Mouse (Mus musculus): ENCODE data around the gene Tpgs1. TPM values are rescaled to one million over a fixed set of nuclear protein-coding genes. Genes with fewer than 3 reads are reported as not detected.

Gene Tpgs1
- polyA plus RNA-seq, 2 experiments = 44.6 to 66.0 TPM

- DNase-seq (ENCODE audit: low spot score) (peak; percentile 54), ATAC-seq (ENCODE audit: low FRiP score, low read depth) (peak; percentile 51)
- Histone ChIP-seq H3K4me1 (ENCODE audit: control insufficient read depth, insufficient read depth, low read length) (peaks cover 9% of the 10 kb centered on the region), H3K27me3 (ENCODE audit: control insufficient read depth, insufficient read depth, low read length) (peaks cover 17% of the 10 kb centered on the region; the same call in 1 of the 2 replicates), H3K27ac (replicated peaks; ENCODE audit: low read depth, low read length) (no peak overlapping the region), H3K36me3 (ENCODE audit: control insufficient read depth, insufficient read depth, low read length) (no peaks in the 10 kb centered on the region), H3K9ac (ENCODE audit: low read depth, low read length, severe bottlenecking) (peak overlapping the region; percentile 40), H3K4me2 (replicated peaks; ENCODE audit: low read depth, low read length, severe bottlenecking) (peak overlapping the region; percentile 94), H3K4me3 (replicated peaks; ENCODE audit: low read length) (peak overlapping the region; percentile 74), H3K9me3 (ENCODE audit: control insufficient read depth, low read length) (no peaks in the 10 kb centered on the region)
- WGBS = 8% methylated on average over 17 of the region's 23 CpGs
- no peak for TF ChIP-seq POLR2A (IDR thresholded peaks at IDR 0.05; ENCODE audit: borderline replicate concordance, extremely low read depth, insufficient read depth, insufficient read length)
Observed at GRCm38 (mm10) chr10:79638486-79639204, 30.5 kb upstream of the Tpgs1 start.

GRCm38 (mm10) chr10:79645711-79646110 is 23.5 kb upstream of the Tpgs1 start, which contains the start of gene Odf3l2:
Gene Odf3l2 (minus strand): TSS chr10:79645738.
- Histone ChIP-seq H3K9ac (ENCODE audit: low read depth, low read length, severe bottlenecking) (0 out of 2 replicates have a peak within 1 kb of the TSS, but pooled peaks have one; percentile 21), H3K27ac (replicated peaks; ENCODE audit: low read depth, low read length) (no peak within 1 kb of the TSS), H3K27me3 (ENCODE audit: control insufficient read depth, insufficient read depth, low read length) (no peaks in the 10 kb centered on the region), H3K4me2 (replicated peaks; ENCODE audit: low read depth, low read length, severe bottlenecking) (no peak within 1 kb of the TSS), H3K4me1 (ENCODE audit: control insufficient read depth, insufficient read depth, low read length) (no peaks in the 10 kb centered on the region), H3K36me3 (ENCODE audit: control insufficient read depth, insufficient read depth, low read length) (no peaks in the 10 kb centered on the region), H3K9me3 (ENCODE audit: control insufficient read depth, low read length) (no peaks in the 10 kb centered on the region), H3K4me3 (replicated peaks; ENCODE audit: low read length) (no peak within 1 kb of the TSS)
- WGBS = 65% methylated on average over 8 of the region's 8 CpGs
- ATAC-seq (ENCODE audit: low FRiP score, low read depth) = no peak; the same call in 1 of the 2 replicates
- TF ChIP-seq POLR2A (IDR thresholded peaks at IDR 0.05; ENCODE audit: borderline replicate concordance, extremely low read depth, insufficient read depth, insufficient read length) = no peak
- no peak for DNase-seq (ENCODE audit: low spot score)

- DNase-seq (ENCODE audit: low spot score) (peak; percentile 57), ATAC-seq (ENCODE audit: low FRiP score, low read depth) (0 out of 2 replicates have a peak, but pooled peaks have one; percentile 57)
- no peak for TF ChIP-seq POLR2A (IDR thresholded peaks at IDR 0.05; ENCODE audit: borderline replicate concordance, extremely low read depth, insufficient read depth, insufficient read length)
- WGBS = 29% methylated on average over 7 of the region's 7 CpGs
- H3K4me1 ChIP-seq (ENCODE audit: control insufficient read depth, insufficient read depth, low read length) = no peaks in the 10 kb centered on the region
- H3K36me3 ChIP-seq (ENCODE audit: control insufficient read depth, insufficient read depth, low read length) = no peaks in the 10 kb centered on the region
- H3K27me3 ChIP-seq (ENCODE audit: control insufficient read depth, insufficient read depth, low read length) = no peaks in the 10 kb centered on the region
- H3K4me2 ChIP-seq (replicated peaks; ENCODE audit: low read depth, low read length, severe bottlenecking) = no peak overlapping the region
- H3K27ac ChIP-seq (replicated peaks; ENCODE audit: low read depth, low read length) = no peak overlapping the region
- no peak overlapping the region for H3K9ac ChIP-seq (ENCODE audit: low read depth, low read length, severe bottlenecking)
- H3K4me3 ChIP-seq (replicated peaks; ENCODE audit: low read length) = no peak overlapping the region
- no peaks in the 10 kb centered on the region for H3K9me3 ChIP-seq (ENCODE audit: control insufficient read depth, low read length)
Observed at GRCm38 (mm10) chr10:79649070-79649751, 20.0 kb upstream of the Tpgs1 start.

GRCm38 (mm10) chr10:79652789-79653188 is 16.4 kb upstream of the Tpgs1 start:
- H3K9me3 ChIP-seq (ENCODE audit: control insufficient read depth, low read length) = no peaks in the 10 kb centered on the region
- H3K4me3 ChIP-seq (replicated peaks; ENCODE audit: low read length) = no peak overlapping the region
- no peak overlapping the region for H3K4me2 ChIP-seq (replicated peaks; ENCODE audit: low read depth, low read length, severe bottlenecking)
- WGBS = 75% methylated on average over 7 of the region's 7 CpGs
- no peak overlapping the region for H3K9ac ChIP-seq (ENCODE audit: low read depth, low read length, severe bottlenecking)
- H3K36me3 ChIP-seq (ENCODE audit: control insufficient read depth, insufficient read depth, low read length) = no peaks in the 10 kb centered on the region
- no peaks in the 10 kb centered on the region for H3K4me1 ChIP-seq (ENCODE audit: control insufficient read depth, insufficient read depth, low read length)
- DNase-seq (ENCODE audit: low spot score) (no peak), ATAC-seq (ENCODE audit: low FRiP score, low read depth) (no peak)
- H3K27ac ChIP-seq (replicated peaks; ENCODE audit: low read depth, low read length) = no peak overlapping the region
- TF ChIP-seq POLR2A (IDR thresholded peaks at IDR 0.05; ENCODE audit: borderline replicate concordance, extremely low read depth, insufficient read depth, insufficient read length) = no peak
- H3K27me3 ChIP-seq (ENCODE audit: control insufficient read depth, insufficient read depth, low read length) = no peaks in the 10 kb centered on the region

- no peak for TF ChIP-seq POLR2A (IDR thresholded peaks at IDR 0.05; ENCODE audit: borderline replicate concordance, extremely low read depth, insufficient read depth, insufficient read length)
- Histone ChIP-seq H3K4me2 (replicated peaks; ENCODE audit: low read depth, low read length, severe bottlenecking) (no peak overlapping the region), H3K27me3 (ENCODE audit: control insufficient read depth, insufficient read depth, low read length) (no peaks in the 10 kb centered on the region), H3K4me3 (replicated peaks; ENCODE audit: low read length) (no peak overlapping the region), H3K9me3 (ENCODE audit: control insufficient read depth, low read length) (no peaks in the 10 kb centered on the region), H3K36me3 (ENCODE audit: control insufficient read depth, insufficient read depth, low read length) (no peaks in the 10 kb centered on the region), H3K4me1 (ENCODE audit: control insufficient read depth, insufficient read depth, low read length) (no peaks in the 10 kb centered on the region), H3K9ac (ENCODE audit: low read depth, low read length, severe bottlenecking) (no peak overlapping the region), H3K27ac (replicated peaks; ENCODE audit: low read depth, low read length) (no peak overlapping the region)
- ATAC-seq (ENCODE audit: low FRiP score, low read depth) (peak; percentile 89), DNase-seq (ENCODE audit: low spot score) (peak; percentile 56)
- WGBS = 8% methylated on average over 1 of the region's 1 CpGs
Observed at GRCm38 (mm10) chr10:79654946-79655395, 14.2 kb upstream of the Tpgs1 start.

All from limb, embryonic 14.5 days (tissue).